Mouse (Mus musculus): ENCODE measurements around the gene Bahcc1. TPM values are rescaled to one million over a fixed set of nuclear protein-coding genes. Genes with fewer than 3 reads are reported as not detected.

Bahcc1 gene
- polyA plus RNA-seq, 1 experiment from 2014 or later: 24.9 TPM

- no peaks in the 10 kb centered on the region for H3K9me3 ChIP-seq (ENCODE audit: control insufficient read depth, low read length)
- DNase-seq (ENCODE audit: low spot score): no peak
- no peak for ATAC-seq (ENCODE audit: insufficient number of reproducible peaks, low FRiP score, low TSS enrichment, low read depth)
- H3K4me2 ChIP-seq (ENCODE audit: low read depth, severe bottlenecking): no peak overlapping the region
- H3K27me3 ChIP-seq (ENCODE audit: control insufficient read depth, insufficient read depth, low read length): no peaks in the 10 kb centered on the region
- WGBS: 90% methylated on average over 6 of the region's 6 CpGs
- no peaks in the 10 kb centered on the region; the same call in 1 of the 2 replicates for H3K4me1 ChIP-seq (ENCODE audit: control insufficient read depth, insufficient read depth, low read length)
- no peak overlapping the region for H3K4me3 ChIP-seq (ENCODE audit: low read depth, low read length)
- no peak overlapping the region for H3K27ac ChIP-seq (replicated peaks; ENCODE audit: low read depth, low read length)
- H3K36me3 ChIP-seq (ENCODE audit: control insufficient read depth, insufficient read depth, low read length): no peaks in the 10 kb centered on the region
- no peak overlapping the region for H3K9ac ChIP-seq (ENCODE audit: low read length)
Measured at GRCm38 (mm10) chr11:120200621-120201020, 32.1 kb upstream of the Bahcc1 start.

- H3K9me3 ChIP-seq (ENCODE audit: control insufficient read depth, low read length): no peaks in the 10 kb centered on the region
- no peak overlapping the region for H3K9ac ChIP-seq (ENCODE audit: low read length)
- no peak overlapping the region for H3K4me3 ChIP-seq (ENCODE audit: low read depth, low read length)
- ATAC-seq (ENCODE audit: insufficient number of reproducible peaks, low FRiP score, low TSS enrichment, low read depth) (no peak), DNase-seq (ENCODE audit: low spot score) (no peak)
- no peaks in the 10 kb centered on the region; the same call in 1 of the 2 replicates for H3K4me1 ChIP-seq (ENCODE audit: control insufficient read depth, insufficient read depth, low read length)
- H3K27me3 ChIP-seq (ENCODE audit: control insufficient read depth, insufficient read depth, low read length): no peaks in the 10 kb centered on the region
- no peak overlapping the region for H3K4me2 ChIP-seq (ENCODE audit: low read depth, severe bottlenecking)
- 97% methylated on average over 5 of the region's 5 CpGs for WGBS
- no peaks in the 10 kb centered on the region for H3K36me3 ChIP-seq (ENCODE audit: control insufficient read depth, insufficient read depth, low read length)
- no peak overlapping the region for H3K27ac ChIP-seq (replicated peaks; ENCODE audit: low read depth, low read length)
Measured at GRCm38 (mm10) chr11:120204200-120204599, 28.5 kb upstream of the Bahcc1 start.

DNA sequence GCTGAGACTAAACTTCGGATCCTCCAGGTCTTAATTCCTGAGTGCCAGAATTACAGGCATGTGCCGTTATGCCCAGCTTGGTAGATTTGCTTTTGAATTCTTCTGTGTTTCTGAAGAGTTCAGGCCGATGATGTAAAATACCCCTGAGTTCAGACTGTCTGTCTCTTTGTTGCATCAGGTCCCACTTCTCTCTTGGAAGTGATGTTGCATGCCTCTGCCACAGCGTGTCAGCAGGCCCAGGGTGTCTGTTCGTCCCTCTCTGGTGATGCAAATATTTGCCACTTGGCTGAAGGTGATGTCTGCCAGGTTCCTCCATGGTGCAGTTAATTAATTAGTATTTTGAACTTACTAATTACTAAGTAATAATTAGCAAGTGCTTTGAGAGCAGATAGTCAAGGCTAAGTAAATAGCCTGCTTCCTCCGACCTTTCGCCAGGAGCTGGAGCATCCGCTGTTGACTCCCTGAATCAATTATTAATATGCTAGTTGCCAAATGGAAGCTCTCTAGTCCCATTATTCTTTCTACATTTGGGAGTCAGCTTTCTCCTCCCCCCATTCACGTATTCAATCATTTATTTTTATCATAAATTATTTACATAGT lies 26.6 kb upstream of the Bahcc1 start:
- Histone ChIP-seq H3K4me3 (ENCODE audit: low read depth, low read length) (no peak overlapping the region), H3K9ac (ENCODE audit: low read length) (no peak overlapping the region), H3K36me3 (ENCODE audit: control insufficient read depth, insufficient read depth, low read length) (no peaks in the 10 kb centered on the region), H3K4me2 (ENCODE audit: low read depth, severe bottlenecking) (no peak overlapping the region), H3K9me3 (ENCODE audit: control insufficient read depth, low read length) (no peaks in the 10 kb centered on the region), H3K27ac (replicated peaks; ENCODE audit: low read depth, low read length) (no peak overlapping the region), H3K27me3 (ENCODE audit: control insufficient read depth, insufficient read depth, low read length) (no peaks in the 10 kb centered on the region), H3K4me1 (ENCODE audit: control insufficient read depth, insufficient read depth, low read length) (no peaks in the 10 kb centered on the region)
- WGBS: 74% methylated on average over 9 of the region's 9 CpGs
- DNase-seq (ENCODE audit: low spot score) (no peak), ATAC-seq (ENCODE audit: insufficient number of reproducible peaks, low FRiP score, low TSS enrichment, low read depth) (no peak)

GRCm38 (mm10) chr11:120206669-120207090 lies 26.1 kb upstream of the Bahcc1 start:
- WGBS: 55% methylated on average over 5 of the region's 5 CpGs
- DNase-seq (ENCODE audit: low spot score) (peak; percentile 20), ATAC-seq (ENCODE audit: insufficient number of reproducible peaks, low FRiP score, low TSS enrichment, low read depth) (no peak)
- Histone ChIP-seq H3K27me3 (ENCODE audit: control insufficient read depth, insufficient read depth, low read length) (no peaks in the 10 kb centered on the region), H3K36me3 (ENCODE audit: control insufficient read depth, insufficient read depth, low read length) (no peaks in the 10 kb centered on the region), H3K9me3 (ENCODE audit: control insufficient read depth, low read length) (no peaks in the 10 kb centered on the region), H3K4me1 (ENCODE audit: control insufficient read depth, insufficient read depth, low read length) (no peaks in the 10 kb centered on the region), H3K4me3 (ENCODE audit: low read depth, low read length) (no peak overlapping the region), H3K9ac (ENCODE audit: low read length) (no peak overlapping the region), H3K4me2 (ENCODE audit: low read depth, severe bottlenecking) (no peak overlapping the region), H3K27ac (replicated peaks; ENCODE audit: low read depth, low read length) (no peak overlapping the region)

- no peaks in the 10 kb centered on the region for H3K36me3 ChIP-seq (ENCODE audit: control insufficient read depth, insufficient read depth, low read length)
- H3K4me3 ChIP-seq (ENCODE audit: low read depth, low read length): no peak overlapping the region
- DNase-seq (ENCODE audit: low spot score) (peak; percentile 24), ATAC-seq (ENCODE audit: insufficient number of reproducible peaks, low FRiP score, low TSS enrichment, low read depth) (no peak)
- no peaks in the 10 kb centered on the region for H3K27me3 ChIP-seq (ENCODE audit: control insufficient read depth, insufficient read depth, low read length)
- H3K4me1 ChIP-seq (ENCODE audit: control insufficient read depth, insufficient read depth, low read length): no peaks in the 10 kb centered on the region
- no peak overlapping the region for H3K4me2 ChIP-seq (ENCODE audit: low read depth, severe bottlenecking)
- 65% methylated on average over 2 of the region's 2 CpGs for WGBS
- no peaks in the 10 kb centered on the region; the same call in 1 of the 2 replicates for H3K9me3 ChIP-seq (ENCODE audit: control insufficient read depth, low read length)
- no peak overlapping the region for H3K9ac ChIP-seq (ENCODE audit: low read length)
- no peak overlapping the region for H3K27ac ChIP-seq (replicated peaks; ENCODE audit: low read depth, low read length)
Measured at GRCm38 (mm10) chr11:120208848-120209247, 23.9 kb upstream of the Bahcc1 start.

- H3K9ac ChIP-seq (ENCODE audit: low read length): no peak overlapping the region
- peak; percentile 20 for DNase-seq (ENCODE audit: low spot score)
- H3K36me3 ChIP-seq (ENCODE audit: control insufficient read depth, insufficient read depth, low read length): no peaks in the 10 kb centered on the region
- no peaks in the 10 kb centered on the region for H3K27me3 ChIP-seq (ENCODE audit: control insufficient read depth, insufficient read depth, low read length)
- 77% methylated on average over 8 of the region's 8 CpGs for WGBS
- no peak overlapping the region for H3K27ac ChIP-seq (replicated peaks; ENCODE audit: low read depth, low read length)
- H3K4me3 ChIP-seq (ENCODE audit: low read depth, low read length): no peak overlapping the region
- H3K4me2 ChIP-seq (ENCODE audit: low read depth, severe bottlenecking): no peak overlapping the region
- H3K9me3 ChIP-seq (ENCODE audit: control insufficient read depth, low read length): no peaks in the 10 kb centered on the region; the same call in 1 of the 2 replicates
- no peaks in the 10 kb centered on the region for H3K4me1 ChIP-seq (ENCODE audit: control insufficient read depth, insufficient read depth, low read length)
- no peak for ATAC-seq (ENCODE audit: insufficient number of reproducible peaks, low FRiP score, low TSS enrichment, low read depth)
Measured at GRCm38 (mm10) chr11:120209462-120209861, 23.3 kb upstream of the Bahcc1 start.

GRCm38 (mm10) chr11:120215726-120216241 lies 17.0 kb upstream of the Bahcc1 start:
- ATAC-seq (ENCODE audit: insufficient number of reproducible peaks, low FRiP score, low TSS enrichment, low read depth): no peak
- no peaks in the 10 kb centered on the region for H3K27me3 ChIP-seq (ENCODE audit: control insufficient read depth, insufficient read depth, low read length)
- H3K4me1 ChIP-seq (ENCODE audit: control insufficient read depth, insufficient read depth, low read length): peaks cover 26% of the 10 kb centered on the region
- WGBS: 44% methylated on average over 10 of the region's 10 CpGs
- peak overlapping the region; percentile 79 for H3K27ac ChIP-seq (replicated peaks; ENCODE audit: low read depth, low read length)
- no peak overlapping the region for H3K4me3 ChIP-seq (ENCODE audit: low read depth, low read length)
- no peak overlapping the region; the same call in 1 of the 2 replicates for H3K9ac ChIP-seq (ENCODE audit: low read length)
- no peaks in the 10 kb centered on the region; the same call in 1 of the 2 replicates for H3K9me3 ChIP-seq (ENCODE audit: control insufficient read depth, low read length)
- H3K4me2 ChIP-seq (ENCODE audit: low read depth, severe bottlenecking): no peak overlapping the region
- no peaks in the 10 kb centered on the region for H3K36me3 ChIP-seq (ENCODE audit: control insufficient read depth, insufficient read depth, low read length)
- DNase-seq (ENCODE audit: low spot score): peak; percentile 37

GRCm38 (mm10) chr11:120216540-120217324 lies 16.0 kb upstream of the Bahcc1 start:
- 8% methylated on average over 11 of the region's 11 CpGs for WGBS
- peaks cover 35% of the 10 kb centered on the region for H3K4me1 ChIP-seq (ENCODE audit: control insufficient read depth, insufficient read depth, low read length)

More at GRCm38 (mm10) chr11:120216540-120217324, 16.0 kb upstream of the Bahcc1 start:
- no peak overlapping the region for H3K4me3 ChIP-seq (ENCODE audit: low read depth, low read length)
- ATAC-seq (ENCODE audit: insufficient number of reproducible peaks, low FRiP score, low TSS enrichment, low read depth) (peak; percentile 50), DNase-seq (ENCODE audit: low spot score) (peak; percentile 85)
- peak overlapping the region; percentile 79 for H3K27ac ChIP-seq (replicated peaks; ENCODE audit: low read depth, low read length)
- H3K27me3 ChIP-seq (ENCODE audit: control insufficient read depth, insufficient read depth, low read length): no peaks in the 10 kb centered on the region
- H3K9ac ChIP-seq (ENCODE audit: low read length): peak overlapping the region; percentile 24
- no peaks in the 10 kb centered on the region for H3K36me3 ChIP-seq (ENCODE audit: control insufficient read depth, insufficient read depth, low read length)
- H3K4me2 ChIP-seq (ENCODE audit: low read depth, severe bottlenecking): no peak overlapping the region
- H3K9me3 ChIP-seq (ENCODE audit: control insufficient read depth, low read length): no peaks in the 10 kb centered on the region; the same call in 1 of the 2 replicates
